Mouse (Mus musculus) liver, embryonic 14.5 days (tissue): ENCODE measurements at regions not wholly inside any gene's neighbourhood (a gene's known extent, or its start where the extent isn't known, plus 50 kb on each side); places are given as distances from the start of the nearest gene placed in this dataset.

Experiments
- CTCF ChIP-seq: IDR thresholded peaks from 2 replicates; pipeline ENCODE4 v1.5.1; 2016; ENCODE audit warnings: antibody characterized with exemption, low read depth, control low read depth
- EP300 ChIP-seq: IDR thresholded peaks from 2 replicates; pipeline ENCODE4 v1.6.1; 2016; ENCODE audit warnings: antibody characterized with exemption, low read depth

DNA sequence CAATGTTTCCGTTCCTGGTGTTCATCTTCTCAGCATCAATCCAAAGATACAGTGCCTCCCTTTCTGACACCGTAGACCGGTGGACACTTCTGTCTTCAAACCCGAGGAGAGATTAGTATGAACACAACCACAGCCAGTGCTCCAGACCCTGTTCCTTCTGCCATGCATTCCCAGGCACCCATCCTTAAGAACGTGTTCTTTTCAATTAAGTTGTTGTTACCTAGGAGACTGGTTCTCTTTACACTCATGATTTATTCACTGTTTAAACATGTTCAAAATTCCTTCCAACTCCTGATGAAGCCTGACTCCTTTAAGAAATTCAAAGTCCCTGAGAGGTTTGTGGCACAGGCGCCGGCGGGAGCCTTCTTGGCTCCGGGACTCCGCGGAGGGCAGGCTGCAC is 69.5 kb upstream of the Adamts3 start:
- no peak for TF ChIP-seq CTCF
- TF ChIP-seq EP300 = no peak
